Mouse (Mus musculus) neural tube, embryonic 14.5 days (tissue): ENCODE results near the gene Ptprm. TPM values are rescaled to one million over a fixed set of nuclear protein-coding genes. Genes with fewer than 3 reads are reported as not detected.
A peak's percentile ranks its signal among the peaks of the same experiment; 100 is the strongest.

Experiments
- ATAC-seq: fragments of 200-750 bp; cut with Nextera tagmentation; 2 replicates; pipeline ENCODE4 v1.8.0; 2017; ENCODE audit warnings: low read depth, mild to moderate bottlenecking, moderate TSS enrichment, moderate library complexity
- H3K27ac ChIP-seq: fragments of 300-500 bp; sonication (generic); 2 replicates; pipeline ENCODE4 v1.5.1; 2014; ENCODE audit warnings: low read depth, mild to moderate bottlenecking, control low read depth, low read length, moderate library complexity, mixed read lengths
- H3K27me3 ChIP-seq: fragments of 300-500 bp; sonication (generic); 2 replicates; pipeline ENCODE4 v1.6.1; 2014; ENCODE audit warnings: low read length; ENCODE audit not compliant: control insufficient read depth, insufficient read depth
- H3K36me3 ChIP-seq: fragments of 300-500 bp; sonication (generic); 2 replicates; pipeline ENCODE4 v1.6.1; 2014; ENCODE audit warnings: low read length, mixed read lengths; ENCODE audit not compliant: control insufficient read depth, insufficient read depth
- H3K4me1 ChIP-seq: fragments of 300-500 bp; sonication (generic); 2 replicates; pipeline ENCODE4 v1.6.1; 2014; ENCODE audit warnings: low read length; ENCODE audit not compliant: control insufficient read depth, insufficient read depth
- H3K4me2 ChIP-seq: fragments of 300-500 bp; sonication (generic); 2 replicates; pipeline ENCODE4 v1.6.1; 2014; ENCODE audit warnings: mild to moderate bottlenecking, low read depth, low read length, control low read depth
- H3K4me3 ChIP-seq: fragments of 300-500 bp; sonication (generic); 2 replicates; pipeline ENCODE4 v1.5.1; 2014; ENCODE audit warnings: low read depth, low read length, control low read depth, mixed read lengths
- H3K9ac ChIP-seq: fragments of 300-500 bp; sonication (generic); replicated peaks from 2 replicates; pipeline ENCODE4 v1.6.1; 2014; ENCODE audit warnings: low read depth, mild to moderate bottlenecking, control low read depth, low read length, mixed read lengths
- H3K9me3 ChIP-seq: fragments of 300-500 bp; sonication (generic); 2 replicates; pipeline ENCODE4 v1.6.1; 2016; ENCODE audit warnings: low read length; ENCODE audit not compliant: control insufficient read depth
- WGBS: fragments of 180-500 bp; shearing (Covaris S2); extraction: QIAGEN DNeasy Blood & Tissue Kit; methylation state at CpG from one replicate; pipeline ENCODE4 v1.1.7; 2014; 5-methylcytosine and 5-hydroxymethylcytosine counted together
- polyA plus RNA-seq: library from polyadenylated mRNA; unstranded; fragments of >200 nt; fragmentation: Nextera tagmentation; extraction: Ambion mirVana; gene quantifications from 2 replicates; pipeline ENCODE4 v1.2.1, GENCODE M21; 2014

Gene Ptprm
- polyA plus RNA-seq, 1 experiment from 2014 or later: 26.9 TPM

DNA sequence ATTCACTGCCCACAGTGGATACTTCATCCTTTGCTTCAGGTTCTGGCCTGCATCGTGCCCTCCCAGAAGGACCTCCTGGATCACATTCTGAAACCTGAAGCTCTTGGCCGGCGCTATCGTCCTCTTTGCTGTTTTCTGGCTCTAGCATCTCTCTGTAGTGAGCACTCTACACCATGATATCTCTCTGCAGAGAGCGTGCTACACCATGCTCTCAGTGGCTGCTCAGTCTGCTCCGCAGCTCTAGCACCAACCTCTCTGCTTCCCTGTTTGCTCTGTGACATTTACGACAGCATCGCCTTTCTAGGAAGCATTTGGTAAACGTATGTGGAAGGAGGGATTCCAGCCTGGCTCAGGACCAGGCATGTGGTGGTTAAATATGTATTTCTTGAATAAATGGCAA is 597.8 kb downstream of the Ptprm start:
- no peak overlapping the region for H3K9ac ChIP-seq
- WGBS: 72% methylated on average over 9 of the region's 9 CpGs
- no peaks in the 10 kb centered on the region for H3K27me3 ChIP-seq
- H3K36me3 ChIP-seq: no peaks in the 10 kb centered on the region
- H3K27ac ChIP-seq: no peak overlapping the region
- no peak for ATAC-seq
- H3K9me3 ChIP-seq: no peaks in the 10 kb centered on the region
- H3K4me3 ChIP-seq: no peak overlapping the region
- peaks cover 4% of the 10 kb centered on the region for H3K4me1 ChIP-seq
- no peak overlapping the region; the same call in 1 of the 2 replicates for H3K4me2 ChIP-seq

DNA sequence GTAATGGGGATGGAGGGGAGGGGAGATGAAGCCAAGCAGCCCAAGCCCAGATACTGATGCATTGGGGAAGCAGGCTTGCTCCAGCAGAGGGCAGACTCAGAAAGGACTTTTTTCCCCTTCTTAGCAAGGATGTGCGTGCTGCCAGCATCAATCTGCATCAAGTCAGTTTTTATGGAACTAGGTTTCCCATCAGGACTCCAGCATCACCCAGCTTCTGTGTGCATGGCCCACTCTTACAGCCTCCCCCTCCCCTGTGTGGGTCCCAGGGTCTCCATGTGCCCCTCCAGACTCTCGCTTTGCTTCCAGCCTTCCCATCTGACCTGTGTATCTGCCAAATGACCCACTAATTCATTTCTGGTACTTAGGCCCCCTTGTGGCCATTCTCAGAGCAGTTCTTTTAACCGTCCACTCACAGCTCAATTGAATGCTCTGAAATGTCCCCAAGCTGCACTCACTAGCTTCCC is 599.0 kb downstream of the Ptprm start:
- no peaks in the 10 kb centered on the region for H3K27me3 ChIP-seq
- no peak overlapping the region for H3K27ac ChIP-seq
- H3K4me2 ChIP-seq: no peak overlapping the region
- peak; percentile 38; the same call in 1 of the 2 replicates for ATAC-seq
- no peaks in the 10 kb centered on the region for H3K9me3 ChIP-seq
- peaks cover 3% of the 10 kb centered on the region; the same call in 1 of the 2 replicates for H3K4me1 ChIP-seq
- no peaks in the 10 kb centered on the region for H3K36me3 ChIP-seq
- 19% methylated on average over 3 of the region's 3 CpGs for WGBS
- no peak overlapping the region for H3K9ac ChIP-seq
- no peak overlapping the region for H3K4me3 ChIP-seq

DNA sequence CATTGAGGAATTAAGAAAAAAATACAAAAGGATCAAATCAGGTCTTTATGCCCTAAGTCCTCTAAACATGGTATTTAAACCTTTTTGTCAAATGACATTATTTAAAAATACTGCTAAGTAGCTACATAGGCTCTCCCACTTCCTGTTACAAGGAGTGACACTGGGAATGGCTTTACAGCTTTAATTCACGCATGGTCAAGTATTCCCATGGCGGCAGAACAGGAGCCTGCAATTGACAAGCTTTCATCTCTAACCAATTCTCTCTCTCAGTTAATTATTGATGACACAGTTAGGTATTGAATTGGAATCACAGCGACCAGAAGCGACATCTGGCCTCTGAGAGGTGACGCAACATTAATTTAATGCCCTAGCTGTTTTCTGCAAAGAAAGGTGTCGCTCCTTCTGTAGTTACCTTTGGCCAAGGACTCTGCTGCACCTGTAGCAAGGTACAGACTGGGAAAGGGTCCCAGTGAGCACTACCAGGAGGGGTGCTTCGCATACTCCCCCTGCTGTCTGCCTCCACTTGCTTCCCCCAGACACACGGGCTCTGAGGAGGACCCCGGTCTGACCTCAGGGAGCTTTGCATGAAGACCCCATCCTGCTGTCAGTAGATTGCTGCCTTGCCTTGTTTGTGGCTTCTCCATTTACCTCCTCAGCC is 599.9 kb downstream of the Ptprm start:
- H3K9me3 ChIP-seq: no peaks in the 10 kb centered on the region
- ATAC-seq: no peak
- H3K4me1 ChIP-seq: peaks cover 3% of the 10 kb centered on the region; the same call in 1 of the 2 replicates
- WGBS: 35% methylated on average over 9 of the region's 9 CpGs
- H3K27ac ChIP-seq: no peak overlapping the region
- no peak overlapping the region for H3K4me3 ChIP-seq
- H3K27me3 ChIP-seq: no peaks in the 10 kb centered on the region
- H3K4me2 ChIP-seq: no peak overlapping the region
- H3K36me3 ChIP-seq: no peaks in the 10 kb centered on the region
- no peak overlapping the region for H3K9ac ChIP-seq

DNA sequence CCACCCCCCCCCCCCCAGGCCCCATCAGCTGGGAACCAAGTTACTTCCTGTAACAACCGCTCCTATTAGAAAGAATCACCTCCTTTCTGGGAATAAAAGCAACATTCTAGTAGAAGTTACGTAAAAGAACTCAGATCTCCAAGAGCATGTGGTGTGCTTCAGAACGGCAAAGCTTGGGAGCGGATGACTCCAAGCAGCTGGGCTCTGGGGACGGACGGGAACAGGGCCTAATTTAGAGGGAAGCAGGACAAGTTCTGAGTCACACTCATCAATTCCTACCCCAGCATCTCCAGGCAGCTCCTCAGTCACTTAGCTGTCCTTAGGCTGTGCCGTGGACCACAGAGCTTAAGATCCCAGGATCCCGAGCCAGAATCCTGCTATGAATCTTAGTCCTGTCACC is 602.5 kb downstream of the Ptprm start:
- H3K36me3 ChIP-seq: no peaks in the 10 kb centered on the region

DNA sequence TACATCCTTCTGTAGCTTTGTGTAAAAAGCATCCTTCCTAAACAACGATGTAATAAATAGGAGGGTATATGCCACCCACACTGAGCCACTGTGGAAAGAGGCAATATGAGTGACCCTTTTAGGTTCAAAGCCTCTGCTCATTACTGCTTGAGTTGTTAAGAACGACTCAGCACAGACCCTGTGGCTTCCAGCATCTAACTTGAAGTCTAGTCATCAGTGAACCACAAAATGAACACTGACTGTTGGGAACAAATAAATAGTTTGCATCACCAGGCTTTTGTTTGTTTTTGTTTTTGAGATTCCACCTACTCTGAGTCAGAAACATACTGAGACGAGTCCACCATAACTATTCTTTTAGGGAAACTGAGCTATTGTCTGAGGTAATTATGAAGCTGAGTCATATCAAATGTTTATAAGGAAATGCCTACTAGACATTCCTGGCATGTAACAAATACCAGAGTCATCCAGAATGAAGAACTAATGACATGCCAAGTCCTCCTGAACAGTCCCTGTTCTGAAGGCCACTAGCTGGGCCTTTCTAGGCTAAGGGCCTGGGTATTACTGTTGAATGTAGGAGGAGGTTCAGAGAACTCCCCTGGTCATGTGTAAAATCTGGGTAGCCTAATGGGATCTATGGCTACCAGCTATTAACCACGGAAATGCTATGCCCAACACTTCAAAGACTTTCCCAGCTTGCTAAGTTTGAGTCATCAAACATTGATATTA is 603.6 kb downstream of the Ptprm start:
- no peak for ATAC-seq
- H3K4me3 ChIP-seq: no peak overlapping the region
- no peaks in the 10 kb centered on the region for H3K9me3 ChIP-seq
- no peaks in the 10 kb centered on the region for H3K27me3 ChIP-seq
- no peak overlapping the region for H3K9ac ChIP-seq
- no peak overlapping the region for H3K27ac ChIP-seq
- WGBS: 83% methylated on average over 4 of the region's 4 CpGs
- H3K4me1 ChIP-seq: no peaks in the 10 kb centered on the region
- no peaks in the 10 kb centered on the region for H3K36me3 ChIP-seq
- no peak overlapping the region for H3K4me2 ChIP-seq

More for the DNA sequence above, 602.5 kb downstream of the Ptprm start:
- ATAC-seq: no peak
- Histone ChIP-seq H3K9ac (no peak overlapping the region), H3K9me3 (no peaks in the 10 kb centered on the region), H3K4me1 (peaks cover 3% of the 10 kb centered on the region; the same call in 1 of the 2 replicates), H3K27me3 (no peaks in the 10 kb centered on the region), H3K27ac (no peak overlapping the region), H3K4me3 (no peak overlapping the region), H3K4me2 (no peak overlapping the region)
- WGBS: 96% methylated on average over 8 of the region's 8 CpGs

DNA sequence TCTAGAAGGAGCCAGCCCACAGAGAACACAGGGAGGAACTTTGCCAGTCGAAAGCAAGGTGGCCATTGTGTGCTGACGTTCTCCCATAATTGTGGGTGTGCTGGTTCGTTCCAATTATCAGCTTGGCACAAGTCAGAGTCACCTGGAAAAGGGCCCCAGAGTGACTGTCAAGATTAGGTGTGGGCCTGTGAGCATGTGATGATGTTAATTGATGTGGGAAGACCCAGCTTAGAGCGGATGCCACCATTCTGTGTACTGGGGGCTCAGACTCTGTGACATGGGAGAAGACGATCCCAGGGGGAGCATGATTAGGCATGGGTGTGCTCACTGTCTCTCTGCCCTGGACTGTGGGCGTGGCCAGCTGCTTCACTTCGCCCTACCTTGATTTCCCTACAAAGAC is 604.3 kb downstream of the Ptprm start:
- Histone ChIP-seq H3K4me2 (no peak overlapping the region), H3K9ac (no peak overlapping the region), H3K4me1 (no peaks in the 10 kb centered on the region), H3K27me3 (no peaks in the 10 kb centered on the region), H3K9me3 (no peaks in the 10 kb centered on the region), H3K4me3 (no peak overlapping the region), H3K36me3 (no peaks in the 10 kb centered on the region), H3K27ac (no peak overlapping the region)
- 90% methylated on average over 7 of the region's 7 CpGs for WGBS
- no peak for ATAC-seq

DNA sequence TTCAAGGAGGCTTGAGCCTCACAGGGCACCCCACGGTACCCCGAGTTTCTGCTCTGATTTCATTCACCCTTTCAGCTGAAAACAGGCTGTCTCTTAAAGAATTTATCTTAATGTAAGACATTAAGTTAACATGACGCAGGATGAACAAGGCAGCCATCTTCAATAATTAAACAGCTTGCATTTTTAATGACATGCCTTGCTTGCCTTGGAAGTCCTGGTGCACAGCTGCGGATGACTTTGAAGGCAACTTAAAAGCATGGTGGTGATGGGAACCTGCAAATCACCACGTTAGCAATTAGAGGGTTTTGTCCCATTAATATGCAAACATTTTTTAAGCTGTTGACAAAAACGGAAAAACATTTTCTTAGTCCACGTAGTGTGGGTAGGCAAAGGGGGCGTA is 607.8 kb downstream of the Ptprm start:
- Histone ChIP-seq H3K4me1 (no peaks in the 10 kb centered on the region), H3K36me3 (no peaks in the 10 kb centered on the region), H3K9ac (no peak overlapping the region), H3K4me2 (no peak overlapping the region), H3K4me3 (no peak overlapping the region), H3K27me3 (no peaks in the 10 kb centered on the region), H3K9me3 (no peaks in the 10 kb centered on the region), H3K27ac (no peak overlapping the region)
- ATAC-seq: no peak
- 74% methylated on average over 8 of the region's 8 CpGs for WGBS

DNA sequence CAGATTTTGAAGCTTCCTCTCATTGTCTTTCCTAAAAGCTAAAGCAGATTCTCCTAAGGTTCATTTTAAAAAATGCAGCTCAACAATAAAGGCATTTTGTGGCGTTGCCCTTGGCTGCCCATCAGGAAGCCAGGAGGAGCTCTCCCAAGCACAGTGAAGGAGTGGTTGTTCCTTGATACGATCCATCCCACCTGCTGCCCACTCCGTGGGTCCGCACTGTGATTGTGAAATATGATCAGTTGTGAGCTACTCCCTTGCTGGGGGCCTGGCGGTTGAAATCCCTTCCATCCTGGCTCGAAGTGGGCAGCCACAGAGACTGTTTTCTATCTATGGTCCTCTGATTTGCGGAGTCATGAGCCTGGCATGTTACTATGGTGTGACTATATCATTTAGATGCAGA is 610.9 kb downstream of the Ptprm start:
- no peak overlapping the region for H3K4me3 ChIP-seq
- H3K4me2 ChIP-seq: no peak overlapping the region
- H3K9ac ChIP-seq: no peak overlapping the region
- no peaks in the 10 kb centered on the region for H3K27me3 ChIP-seq
- H3K27ac ChIP-seq: no peak overlapping the region
- H3K4me1 ChIP-seq: no peaks in the 10 kb centered on the region
- 75% methylated on average over 7 of the region's 7 CpGs for WGBS
- no peak for ATAC-seq
- H3K36me3 ChIP-seq: no peaks in the 10 kb centered on the region
- no peaks in the 10 kb centered on the region for H3K9me3 ChIP-seq

DNA sequence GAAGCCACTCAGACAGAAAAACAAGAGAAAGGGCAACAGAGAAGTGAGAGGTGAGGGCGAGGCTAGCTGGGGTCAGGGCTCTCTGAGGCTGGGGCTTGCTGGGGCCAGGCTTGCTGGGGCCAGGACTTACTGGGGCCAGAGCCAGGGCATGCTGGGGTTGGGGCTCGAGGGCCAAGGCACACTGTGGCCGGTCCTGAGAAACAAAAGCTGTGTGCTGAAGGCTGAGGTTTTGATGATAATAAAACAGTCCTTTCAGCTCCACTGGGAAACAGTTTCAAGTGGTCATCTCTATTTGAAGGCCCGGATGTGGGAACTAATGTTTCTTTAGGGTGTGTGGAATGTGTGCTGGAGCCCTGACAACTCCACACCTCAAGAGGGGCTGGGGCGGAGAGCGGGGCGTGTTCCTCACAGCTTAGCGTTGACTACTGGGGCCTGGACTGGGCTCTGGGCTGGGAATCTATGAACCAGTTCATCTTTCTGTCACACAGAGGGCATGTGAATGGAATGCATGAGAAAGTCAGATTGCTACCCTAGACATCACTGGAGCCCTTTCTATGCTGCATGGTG is 615.4 kb downstream of the Ptprm start:
- Histone ChIP-seq H3K27ac (no peak overlapping the region), H3K9ac (no peak overlapping the region), H3K4me2 (no peak overlapping the region), H3K36me3 (no peaks in the 10 kb centered on the region), H3K4me1 (no peaks in the 10 kb centered on the region), H3K4me3 (no peak overlapping the region), H3K9me3 (no peaks in the 10 kb centered on the region), H3K27me3 (no peaks in the 10 kb centered on the region)
- WGBS: 76% methylated on average over 8 of the region's 8 CpGs
- no peak for ATAC-seq
